Mouse (Mus musculus): ENCODE data around the gene Plekha6. TPM values are rescaled to one million over a fixed set of nuclear protein-coding genes. Genes with fewer than 3 reads are reported as not detected.

The Plekha6 gene
- polyA plus RNA-seq, 1 experiment from 2014 or later = 15.0 TPM

GRCm38 (mm10) chr1:133292608-133293007 is 128.6 kb downstream of the Plekha6 start:
- Histone ChIP-seq H3K4me1 (ENCODE audit: control insufficient read depth, insufficient read depth, low read depth, low read length) (no peaks in the 10 kb centered on the region), H3K4me2 (ENCODE audit: low read length) (no peak overlapping the region), H3K36me3 (ENCODE audit: control insufficient read depth, insufficient read depth, low read length) (peaks cover 3% of the 10 kb centered on the region; the same call in 1 of the 2 replicates), H3K4me3 (ENCODE audit: low read length) (no peak overlapping the region), H3K9me3 (ENCODE audit: control insufficient read depth, low read length) (no peaks in the 10 kb centered on the region), H3K9ac (ENCODE audit: low read depth, low read length) (no peak overlapping the region), H3K27ac (ENCODE audit: low read depth, low read length) (no peak overlapping the region), H3K27me3 (replicated peaks; ENCODE audit: control insufficient read depth, insufficient read depth, low read length) (no peaks in the 10 kb centered on the region)
- ATAC-seq = no peak

GRCm38 (mm10) chr1:133296376-133296775 is 132.4 kb downstream of the Plekha6 start:
- Histone ChIP-seq H3K4me1 (ENCODE audit: control insufficient read depth, insufficient read depth, low read depth, low read length) (no peaks in the 10 kb centered on the region), H3K9ac (ENCODE audit: low read depth, low read length) (no peak overlapping the region), H3K4me3 (ENCODE audit: low read length) (no peak overlapping the region), H3K27ac (ENCODE audit: low read depth, low read length) (no peak overlapping the region), H3K4me2 (ENCODE audit: low read length) (no peak overlapping the region), H3K9me3 (ENCODE audit: control insufficient read depth, low read length) (no peaks in the 10 kb centered on the region), H3K27me3 (replicated peaks; ENCODE audit: control insufficient read depth, insufficient read depth, low read length) (no peaks in the 10 kb centered on the region), H3K36me3 (ENCODE audit: control insufficient read depth, insufficient read depth, low read length) (peaks cover 5% of the 10 kb centered on the region; the same call in 1 of the 2 replicates)
- ATAC-seq = no peak
- 72% methylated on average over 9 of the region's 9 CpGs for WGBS

GRCm38 (mm10) chr1:133298816-133299215 is 134.8 kb downstream of the Plekha6 start:
- no peak overlapping the region for H3K4me3 ChIP-seq (ENCODE audit: low read length)
- H3K9ac ChIP-seq (ENCODE audit: low read depth, low read length) = no peak overlapping the region
- ATAC-seq = no peak
- 0 out of 2 replicates have a peak, but pooled peaks cover 5% of the 10 kb centered on the region for H3K36me3 ChIP-seq (ENCODE audit: control insufficient read depth, insufficient read depth, low read length)
- no peaks in the 10 kb centered on the region for H3K27me3 ChIP-seq (replicated peaks; ENCODE audit: control insufficient read depth, insufficient read depth, low read length)
- no peak overlapping the region for H3K27ac ChIP-seq (ENCODE audit: low read depth, low read length)
- peaks cover 3% of the 10 kb centered on the region; the same call in 1 of the 2 replicates for H3K4me1 ChIP-seq (ENCODE audit: control insufficient read depth, insufficient read depth, low read depth, low read length)
- H3K9me3 ChIP-seq (ENCODE audit: control insufficient read depth, low read length) = no peaks in the 10 kb centered on the region
- H3K4me2 ChIP-seq (ENCODE audit: low read length) = no peak overlapping the region
- WGBS = 43% methylated on average over 14 of the region's 14 CpGs

- WGBS = 33% methylated on average over 3 of the region's 3 CpGs
- Histone ChIP-seq H3K4me1 (ENCODE audit: control insufficient read depth, insufficient read depth, low read depth, low read length) (peaks cover 3% of the 10 kb centered on the region; the same call in 1 of the 2 replicates), H3K27me3 (replicated peaks; ENCODE audit: control insufficient read depth, insufficient read depth, low read length) (no peaks in the 10 kb centered on the region), H3K36me3 (ENCODE audit: control insufficient read depth, insufficient read depth, low read length) (0 out of 2 replicates have a peak, but pooled peaks cover 5% of the 10 kb centered on the region), H3K4me3 (ENCODE audit: low read length) (no peak overlapping the region), H3K9ac (ENCODE audit: low read depth, low read length) (no peak overlapping the region), H3K9me3 (ENCODE audit: control insufficient read depth, low read length) (no peaks in the 10 kb centered on the region), H3K27ac (ENCODE audit: low read depth, low read length) (no peak overlapping the region), H3K4me2 (ENCODE audit: low read length) (no peak overlapping the region)
- ATAC-seq = no peak
Observed at GRCm38 (mm10) chr1:133302540-133302939, 138.5 kb downstream of the Plekha6 start.

GRCm38 (mm10) chr1:133306842-133307241 is 142.8 kb downstream of the Plekha6 start:
- H3K27ac ChIP-seq (ENCODE audit: low read depth, low read length) = no peak overlapping the region
- peaks cover 6% of the 10 kb centered on the region for H3K4me1 ChIP-seq (ENCODE audit: control insufficient read depth, insufficient read depth, low read depth, low read length)
- H3K9me3 ChIP-seq (ENCODE audit: control insufficient read depth, low read length) = no peaks in the 10 kb centered on the region
- 1% methylated on average over 4 of the region's 4 CpGs for WGBS
- H3K4me2 ChIP-seq (ENCODE audit: low read length) = no peak overlapping the region
- H3K27me3 ChIP-seq (replicated peaks; ENCODE audit: control insufficient read depth, insufficient read depth, low read length) = no peaks in the 10 kb centered on the region
- no peaks in the 10 kb centered on the region for H3K36me3 ChIP-seq (ENCODE audit: control insufficient read depth, insufficient read depth, low read length)
- H3K4me3 ChIP-seq (ENCODE audit: low read length) = no peak overlapping the region
- ATAC-seq = 0 out of 2 replicates have a peak, but pooled peaks have one; percentile 9
- H3K9ac ChIP-seq (ENCODE audit: low read depth, low read length) = no peak overlapping the region

GRCm38 (mm10) chr1:133307318-133307717 is 143.3 kb downstream of the Plekha6 start:
- no peaks in the 10 kb centered on the region for H3K27me3 ChIP-seq (replicated peaks; ENCODE audit: control insufficient read depth, insufficient read depth, low read length)
- H3K9ac ChIP-seq (ENCODE audit: low read depth, low read length) = no peak overlapping the region
- peaks cover 8% of the 10 kb centered on the region for H3K4me1 ChIP-seq (ENCODE audit: control insufficient read depth, insufficient read depth, low read depth, low read length)
- no peak for ATAC-seq
- WGBS = 14% methylated on average over 6 of the region's 6 CpGs
- no peak overlapping the region for H3K27ac ChIP-seq (ENCODE audit: low read depth, low read length)
- H3K4me2 ChIP-seq (ENCODE audit: low read length) = no peak overlapping the region
- H3K36me3 ChIP-seq (ENCODE audit: control insufficient read depth, insufficient read depth, low read length) = no peaks in the 10 kb centered on the region
- H3K4me3 ChIP-seq (ENCODE audit: low read length) = no peak overlapping the region
- no peaks in the 10 kb centered on the region for H3K9me3 ChIP-seq (ENCODE audit: control insufficient read depth, low read length)

- no peak for ATAC-seq
- WGBS = 65% methylated on average over 14 of the region's 14 CpGs
- H3K4me2 ChIP-seq (ENCODE audit: low read length) = no peak within 1 kb of the TSS
- peaks cover 5% of the 10 kb centered on the region for H3K4me1 ChIP-seq (ENCODE audit: control insufficient read depth, insufficient read depth, low read depth, low read length)
- no peaks in the 10 kb centered on the region for H3K36me3 ChIP-seq (ENCODE audit: control insufficient read depth, insufficient read depth, low read length)
- H3K27me3 ChIP-seq (replicated peaks; ENCODE audit: control insufficient read depth, insufficient read depth, low read length) = no peaks in the 10 kb centered on the region
- no peak within 1 kb of the TSS for H3K4me3 ChIP-seq (ENCODE audit: low read length)
- H3K9me3 ChIP-seq (ENCODE audit: control insufficient read depth, low read length) = no peaks in the 10 kb centered on the region
- H3K27ac ChIP-seq (ENCODE audit: low read depth, low read length) = no peak within 1 kb of the TSS
- no peak within 1 kb of the TSS for H3K9ac ChIP-seq (ENCODE audit: low read depth, low read length)
Observed at GRCm38 (mm10) chr1:133309652-133310267, 145.8 kb downstream of the Plekha6 start, which contains the start of gene Golt1a. Gene Golt1a (plus strand): TSS chr1:133309800.

GRCm38 (mm10) chr1:133311240-133311639 is 147.2 kb downstream of the Plekha6 start:
- Histone ChIP-seq H3K36me3 (ENCODE audit: control insufficient read depth, insufficient read depth, low read length) (no peaks in the 10 kb centered on the region), H3K4me3 (ENCODE audit: low read length) (no peak overlapping the region), H3K9me3 (ENCODE audit: control insufficient read depth, low read length) (no peaks in the 10 kb centered on the region), H3K27me3 (replicated peaks; ENCODE audit: control insufficient read depth, insufficient read depth, low read length) (no peaks in the 10 kb centered on the region), H3K9ac (ENCODE audit: low read depth, low read length) (no peak overlapping the region), H3K4me1 (ENCODE audit: control insufficient read depth, insufficient read depth, low read depth, low read length) (peaks cover 5% of the 10 kb centered on the region), H3K4me2 (ENCODE audit: low read length) (no peak overlapping the region), H3K27ac (ENCODE audit: low read depth, low read length) (no peak overlapping the region)
- ATAC-seq = no peak
- 58% methylated on average over 4 of the region's 4 CpGs for WGBS

- H3K9ac ChIP-seq (ENCODE audit: low read depth, low read length) = peak overlapping the region; percentile 9; the same call in 1 of the 2 replicates
- peak overlapping the region; percentile 24; the same call in 1 of the 2 replicates for H3K4me2 ChIP-seq (ENCODE audit: low read length)
- no peak overlapping the region; the same call in 1 of the 2 replicates for H3K27ac ChIP-seq (ENCODE audit: low read depth, low read length)
- H3K27me3 ChIP-seq (replicated peaks; ENCODE audit: control insufficient read depth, insufficient read depth, low read length) = no peaks in the 10 kb centered on the region
- no peak overlapping the region for H3K4me3 ChIP-seq (ENCODE audit: low read length)
- H3K9me3 ChIP-seq (ENCODE audit: control insufficient read depth, low read length) = no peaks in the 10 kb centered on the region
- peaks cover 5% of the 10 kb centered on the region for H3K4me1 ChIP-seq (ENCODE audit: control insufficient read depth, insufficient read depth, low read depth, low read length)
- WGBS = 13% methylated on average over 10 of the region's 10 CpGs
- H3K36me3 ChIP-seq (ENCODE audit: control insufficient read depth, insufficient read depth, low read length) = no peaks in the 10 kb centered on the region
- peak; percentile 71 for ATAC-seq
Observed at GRCm38 (mm10) chr1:133311946-133312345, 147.9 kb downstream of the Plekha6 start.

All from hindbrain, embryonic 16.5 days (tissue).